ENCODE assay signal across 8 mouse cellular contexts in genomic region chr9:7763614-7764300, GRCm38 (mm10). TPM values are rescaled to one million over a fixed set of nuclear protein-coding genes. Genes with fewer than 3 reads are reported as not detected.
DNase-seq lines count a peak whose midpoint lies in the region; ATAC-seq lines count a peak whose summit lies in the region.

TSS of gene Tmem123 (plus strand) at chr9:7764041.

- peak within 1 kb of the TSS; percentile 62 for H3K9ac ChIP-seq in intestine, embryonic 14.5 days (ENCODE audit: low read length)

- no peaks in the 10 kb centered on the region for H3K27me3 ChIP-seq in intestine, embryonic 14.5 days (replicated peaks; ENCODE audit: control insufficient read depth, insufficient read depth, low read length)

- peaks cover 2% of the 10 kb centered on the region; the same call in 1 of the 2 replicates for H3K9me3 ChIP-seq in intestine, embryonic 14.5 days (ENCODE audit: control insufficient read depth, low read length)

- ATAC-seq in intestine, embryonic 14.5 days (replicated peaks; ENCODE audit: low FRiP score, low TSS enrichment, low read depth), result peak; percentile 98

- intact Hi-C loops in left cerebral cortex, postnatal 14 days (cut with DNase I), result loop anchor here (5.0 kb wide), 1 partner anchor 74 kb away; the partner anchor contains the start of gene Birc2

- peak within 1 kb of the TSS; percentile 70 for H3K4me2 ChIP-seq in intestine, embryonic 14.5 days (ENCODE audit: low read length)

- peak; percentile 98 for DNase-seq in adrenal gland, adult 18-20 months (ENCODE audit: low spot score in 2 of 2)
- peak; percentile 99 for DNase-seq in embryo, embryonic 11 days
- DNase-seq in gastrocnemius, postnatal 25 days, result peak; percentile 99
- peak; percentile 99 for DNase-seq in intestine, embryonic 14.5 days (ENCODE audit: low spot score)
- DNase-seq in left cerebral cortex, postnatal 14 days (ENCODE audit: low spot score in 2 of 2), result peak; percentile 90 to 92
- peak; percentile 99 for DNase-seq in mesoderm, embryonic 11.5 days (ENCODE audit: low read depth, low spot score)
- peak; percentile 88 to 95 for DNase-seq in right cerebral cortex, postnatal 36 days (ENCODE audit: low spot score in 2 of 2)
- DNase-seq in yolk sac, embryonic 10.5 days (ENCODE audit: low spot score), result peak; percentile 100

- peaks cover 7% of the 10 kb centered on the region; the same call in 1 of the 2 replicates for H3K4me1 ChIP-seq in intestine, embryonic 14.5 days (replicated peaks; ENCODE audit: control insufficient read depth, insufficient read depth, low read length)

- peak within 1 kb of the TSS; percentile 74 for H3K27ac ChIP-seq in intestine, embryonic 14.5 days (ENCODE audit: low read depth)

- H3K36me3 ChIP-seq in intestine, embryonic 14.5 days (ENCODE audit: control insufficient read depth, insufficient read depth, low read length), result peaks cover 2% of the 10 kb centered on the region; the same call in 1 of the 2 replicates

- peak within 1 kb of the TSS; percentile 57 for H3K4me3 ChIP-seq in intestine, embryonic 14.5 days (ENCODE audit: low read depth, low read length)

- under 1% methylated on average over 51 of the region's 52 CpGs for WGBS in intestine, embryonic 14.5 days

RNA-seq across cellular contexts. Expression of gene Tmem123, which starts in this region (rescaled TPM):
- total RNA-seq in adrenal gland, adult 18-20 months (2021), result 100 to 1,000 TPM; 151 to 202 TPM
- 10 to 100 TPM; 18.6 to 19.6 TPM for total RNA-seq in gastrocnemius, postnatal 25 days (2021)
- polyA plus RNA-seq in intestine, embryonic 14.5 days (2014; fragmentation: Nextera tagmentation; extraction: Ambion mirVana), result 92.2 and 101 TPM in 2 replicates
- 1 to 10 TPM; 9.0 to 10.0 TPM for total RNA-seq in left cerebral cortex, postnatal 14 days (2021)

Comparison
In these comparisons a context has a peak if more than half of its experiments do, and no peak if none do; other contexts are left out.
1. Peak in every context shown above with its lines: DNase-seq, ATAC-seq, H3K4me3 ChIP-seq and H3K27ac ChIP-seq.
2. RNA of gene Tmem123 (total RNA-seq): 151 to 202 TPM in adrenal gland, adult 18-20 months; 18.6 to 19.6 TPM in gastrocnemius, postnatal 25 days and 9.0 to 10.0 TPM in left cerebral cortex, postnatal 14 days; every median in the first group is over 4 times any median in the second.